Mouse (Mus musculus): ENCODE measurements at regions not wholly inside any gene's neighbourhood (a gene's known extent, or its start where the extent isn't known, plus 50 kb on each side); places are given as distances from the start of the nearest gene placed in this dataset.

- no peak for TF ChIP-seq CTCF (IDR thresholded peaks at IDR 0.05; ENCODE audit: borderline replicate concordance, insufficient read depth, low read length)
- TF ChIP-seq POLR2A (IDR thresholded peaks at IDR 0.05; ENCODE audit: low read depth, low read length): no peak
Observed at GRCm38 (mm10) chr3:84367145-84367740, 60.6 kb upstream of the Trim2 start.

Data from embryonic fibroblast, embryonic 13.5 days (primary cell).